Mouse (Mus musculus) cortical plate, adult 2 months (tissue): ENCODE measurements around the gene Gm9945.

Source experiments
- CTCF ChIP-seq: fragments of 200-500 bp; IDR thresholded peaks from 2 replicates; pipeline ENCODE4 v1.5.1; 2011; ENCODE audit warnings: mild to moderate bottlenecking, control low read depth, low read length; ENCODE audit not compliant: insufficient read depth; ENCODE audit errors: extremely low read depth
- POLR2A ChIP-seq: fragments of 200-500 bp; IDR thresholded peaks from 2 replicates; pipeline ENCODE4 v1.6.1; 2011; ENCODE audit warnings: mild to moderate bottlenecking, low read length, control low read depth; ENCODE audit not compliant: insufficient read depth; ENCODE audit errors: extremely low read depth

DNA sequence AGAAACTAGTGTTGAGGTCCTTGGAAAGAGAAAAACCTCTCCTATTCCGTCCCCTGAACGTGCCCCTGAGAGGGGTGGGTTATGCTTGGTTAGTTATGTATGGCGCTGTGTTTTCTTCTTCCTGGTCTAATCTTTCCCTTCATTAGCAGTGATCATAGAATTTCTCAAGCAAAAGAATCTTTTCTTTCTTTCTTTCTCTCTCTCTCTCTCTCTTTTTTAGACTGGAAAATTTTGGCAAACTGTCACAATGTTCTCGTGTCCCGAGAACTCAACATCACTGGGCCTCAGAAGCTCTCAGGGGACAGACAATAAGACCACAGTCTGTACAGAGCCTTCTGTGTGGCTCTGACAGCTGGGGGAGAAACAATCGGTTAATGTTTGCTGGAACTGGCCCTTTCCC is 15.5 kb downstream of the Gm9945 start:
- TF ChIP-seq CTCF (no peak), POLR2A (no peak)
